Mouse (Mus musculus): ENCODE data around the gene Tbc1d30. TPM values are rescaled to one million over a fixed set of nuclear protein-coding genes. Genes with fewer than 3 reads are reported as not detected.

Tbc1d30 gene
- polyA plus RNA-seq, 1 experiment: not detected

GRCm38 (mm10) chr10:121251191-121251590 is 99.9 kb downstream of the Tbc1d30 start:
- TF ChIP-seq TAL1 (IDR thresholded peaks at IDR 0.05; ENCODE audit: low read length): no peak
- no peak for TF ChIP-seq GATA1 (IDR thresholded peaks at IDR 0.05; ENCODE audit: low read length)

GRCm38 (mm10) chr10:121249820-121250219 is 101.3 kb downstream of the Tbc1d30 start:
- TF ChIP-seq GATA1 (IDR thresholded peaks at IDR 0.05; ENCODE audit: low read length) (no peak), TAL1 (IDR thresholded peaks at IDR 0.05; ENCODE audit: low read length) (no peak)
- Histone ChIP-seq H3K9me3 (ENCODE audit: control insufficient read depth, low read length) (peaks cover 4% of the 10 kb centered on the region; the same call in 1 of the 2 replicates), H3K4me1 (ENCODE audit: control insufficient read depth) (no peaks in the 10 kb centered on the region), H3K27me3 (ENCODE audit: control insufficient read depth) (no peaks in the 10 kb centered on the region), H3K36me3 (ENCODE audit: control insufficient read depth) (no peaks in the 10 kb centered on the region), H3K4me3 (replicated peaks) (no peak overlapping the region)

More at GRCm38 (mm10) chr10:121251191-121251590, 99.9 kb downstream of the Tbc1d30 start:
- H3K4me3 ChIP-seq (replicated peaks): no peak overlapping the region
- no peaks in the 10 kb centered on the region for H3K36me3 ChIP-seq (ENCODE audit: control insufficient read depth)
- no peaks in the 10 kb centered on the region for H3K27me3 ChIP-seq (ENCODE audit: control insufficient read depth)
- peaks cover 4% of the 10 kb centered on the region; the same call in 1 of the 2 replicates for H3K9me3 ChIP-seq (ENCODE audit: control insufficient read depth, low read length)
- no peaks in the 10 kb centered on the region for H3K4me1 ChIP-seq (ENCODE audit: control insufficient read depth)

- Histone ChIP-seq H3K4me3 (replicated peaks) (no peak overlapping the region), H3K36me3 (ENCODE audit: control insufficient read depth) (no peaks in the 10 kb centered on the region), H3K27me3 (ENCODE audit: control insufficient read depth) (no peaks in the 10 kb centered on the region), H3K9me3 (ENCODE audit: control insufficient read depth, low read length) (peaks cover 4% of the 10 kb centered on the region; the same call in 1 of the 2 replicates), H3K4me1 (ENCODE audit: control insufficient read depth) (no peaks in the 10 kb centered on the region)
- no peak for TF ChIP-seq TAL1 (IDR thresholded peaks at IDR 0.05; ENCODE audit: low read length)
- TF ChIP-seq GATA1 (IDR thresholded peaks at IDR 0.05; ENCODE audit: low read length): no peak
Measured at GRCm38 (mm10) chr10:121247545-121247944, 103.5 kb downstream of the Tbc1d30 start.

DNA sequence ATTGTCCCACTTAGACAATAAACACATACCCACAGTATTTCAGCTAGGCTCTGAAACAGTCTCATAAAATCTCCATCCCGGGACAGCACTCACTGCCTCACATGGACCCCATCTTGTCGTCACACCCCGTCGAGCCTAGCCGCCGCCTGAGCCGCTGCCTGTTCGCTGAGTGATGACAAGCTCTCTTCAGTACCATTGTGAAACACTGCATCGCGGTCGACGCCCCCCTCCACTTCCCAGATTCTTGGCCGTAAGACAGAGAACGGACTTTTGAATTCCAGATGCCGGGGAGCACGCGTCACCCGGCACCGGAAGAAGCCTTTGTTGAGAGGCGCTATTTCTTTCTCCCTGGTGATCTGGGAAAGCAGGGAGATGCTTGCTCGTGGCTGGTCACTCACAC is 104.1 kb downstream of the Tbc1d30 start:
- TF ChIP-seq GATA1 (IDR thresholded peaks at IDR 0.05; ENCODE audit: low read length) (no peak), TAL1 (IDR thresholded peaks at IDR 0.05; ENCODE audit: low read length) (no peak)
- Histone ChIP-seq H3K36me3 (ENCODE audit: control insufficient read depth) (no peaks in the 10 kb centered on the region), H3K9me3 (ENCODE audit: control insufficient read depth, low read length) (peaks cover 4% of the 10 kb centered on the region; the same call in 1 of the 2 replicates), H3K4me1 (ENCODE audit: control insufficient read depth) (no peaks in the 10 kb centered on the region), H3K27me3 (ENCODE audit: control insufficient read depth) (no peaks in the 10 kb centered on the region), H3K4me3 (replicated peaks) (no peak overlapping the region)

DNA sequence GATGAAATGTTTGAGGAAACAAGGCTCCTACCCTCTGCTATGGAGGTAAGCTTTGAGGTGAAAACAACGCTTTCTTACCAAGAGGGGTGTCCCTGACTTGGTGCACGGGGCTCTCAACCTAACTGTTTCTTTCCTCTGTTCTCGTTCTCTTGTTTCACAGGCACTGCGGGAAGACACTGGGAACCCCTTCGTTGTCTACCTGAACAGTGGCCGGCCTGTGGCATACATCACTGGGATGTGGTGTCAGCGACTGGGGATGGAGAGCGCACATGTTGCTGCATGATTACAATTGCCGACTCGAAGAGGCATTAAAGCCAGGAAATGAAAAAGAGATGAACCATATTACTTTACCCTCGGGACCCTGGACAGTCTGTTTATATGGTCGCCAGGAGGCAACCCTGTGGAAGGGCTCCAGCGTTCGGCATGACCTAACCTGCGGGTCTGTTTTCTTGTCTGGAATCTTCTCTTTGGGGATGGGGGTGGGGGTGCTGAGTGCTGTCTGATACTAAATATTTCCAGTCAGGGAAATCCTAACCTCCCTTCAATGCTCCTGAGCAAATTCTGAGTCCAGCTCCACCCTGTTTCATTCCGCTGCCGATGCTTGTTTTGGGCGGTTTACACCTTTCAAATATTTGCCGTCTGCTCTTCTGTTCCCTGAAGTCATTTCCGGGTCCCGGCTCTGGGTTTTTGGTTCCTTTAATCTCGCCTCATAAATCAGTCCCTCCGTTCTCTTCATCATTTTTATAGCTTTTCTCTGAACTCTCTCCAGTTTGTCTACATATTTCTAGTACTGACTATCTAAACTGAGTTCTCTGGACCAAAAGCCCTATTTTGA is 107.5 kb downstream of the Tbc1d30 start:
- Histone ChIP-seq H3K4me1 (ENCODE audit: control insufficient read depth) (no peaks in the 10 kb centered on the region), H3K9me3 (ENCODE audit: control insufficient read depth, low read length) (peaks cover 4% of the 10 kb centered on the region; the same call in 1 of the 2 replicates), H3K36me3 (ENCODE audit: control insufficient read depth) (no peaks in the 10 kb centered on the region), H3K4me3 (replicated peaks) (no peak overlapping the region), H3K27me3 (ENCODE audit: control insufficient read depth) (no peaks in the 10 kb centered on the region)
- TF ChIP-seq GATA1 (IDR thresholded peaks at IDR 0.05; ENCODE audit: low read length) (no peak), TAL1 (IDR thresholded peaks at IDR 0.05; ENCODE audit: low read length) (no peak)

DNA sequence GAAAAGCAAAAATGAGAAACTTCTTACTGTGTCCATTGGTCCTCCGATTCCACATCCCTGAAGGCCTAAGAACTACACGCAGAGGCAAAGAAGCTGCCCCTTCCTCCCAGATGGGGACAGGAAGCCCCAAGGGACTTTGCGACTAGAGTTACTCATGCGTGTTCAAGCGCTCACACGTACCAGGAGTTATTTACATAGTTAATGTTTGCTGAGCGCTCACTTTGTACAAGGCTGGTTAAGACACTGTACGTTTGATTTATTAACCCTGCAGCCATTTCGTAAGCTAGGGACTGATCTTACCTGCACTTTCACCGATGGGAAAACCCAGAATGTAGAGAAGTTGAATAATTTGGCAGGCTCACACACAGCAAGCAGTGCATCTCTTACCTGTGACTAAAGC is 108.5 kb downstream of the Tbc1d30 start:
- H3K36me3 ChIP-seq (ENCODE audit: control insufficient read depth): no peaks in the 10 kb centered on the region
- TF ChIP-seq GATA1 (IDR thresholded peaks at IDR 0.05; ENCODE audit: low read length): no peak
- no peak overlapping the region for H3K4me3 ChIP-seq (replicated peaks)
- H3K4me1 ChIP-seq (ENCODE audit: control insufficient read depth): no peaks in the 10 kb centered on the region
- H3K9me3 ChIP-seq (ENCODE audit: control insufficient read depth, low read length): peaks cover 4% of the 10 kb centered on the region; the same call in 1 of the 2 replicates
- no peaks in the 10 kb centered on the region for H3K27me3 ChIP-seq (ENCODE audit: control insufficient read depth)

DNA sequence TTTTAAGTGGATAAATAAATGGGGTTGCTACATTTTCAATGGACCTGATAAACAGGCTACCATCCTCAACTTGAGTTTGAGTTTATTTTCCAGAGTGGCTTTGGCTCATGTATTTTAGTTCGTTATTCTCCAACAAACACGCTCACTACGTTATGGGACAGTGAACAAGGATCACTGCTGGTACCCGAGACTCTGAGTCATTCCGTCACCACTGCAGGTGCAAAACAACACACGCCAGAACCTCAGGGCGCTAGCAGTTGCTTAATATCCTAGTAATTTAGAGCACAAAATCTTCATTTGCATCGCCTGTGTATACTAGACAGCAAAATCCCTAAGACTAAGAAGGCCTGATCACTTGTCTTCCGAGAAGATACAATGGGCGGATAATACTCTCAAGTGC is 112.0 kb downstream of the Tbc1d30 start:
- H3K4me1 ChIP-seq (ENCODE audit: control insufficient read depth): no peaks in the 10 kb centered on the region
- TF ChIP-seq TAL1 (IDR thresholded peaks at IDR 0.05; ENCODE audit: low read length) (no peak), GATA1 (IDR thresholded peaks at IDR 0.05; ENCODE audit: low read length) (no peak)
- no peaks in the 10 kb centered on the region for H3K27me3 ChIP-seq (ENCODE audit: control insufficient read depth)
- no peaks in the 10 kb centered on the region for H3K36me3 ChIP-seq (ENCODE audit: control insufficient read depth)
- H3K4me3 ChIP-seq (replicated peaks): no peak overlapping the region
- no peaks in the 10 kb centered on the region for H3K9me3 ChIP-seq (ENCODE audit: control insufficient read depth, low read length)

- H3K9me3 ChIP-seq (ENCODE audit: control insufficient read depth, low read length): no peaks in the 10 kb centered on the region
- no peaks in the 10 kb centered on the region for H3K27me3 ChIP-seq (ENCODE audit: control insufficient read depth)
- no peaks in the 10 kb centered on the region for H3K36me3 ChIP-seq (ENCODE audit: control insufficient read depth)
- H3K4me3 ChIP-seq (replicated peaks): no peak overlapping the region
- no peaks in the 10 kb centered on the region for H3K4me1 ChIP-seq (ENCODE audit: control insufficient read depth)
- TF ChIP-seq TAL1 (IDR thresholded peaks at IDR 0.05; ENCODE audit: low read length): no peak
- TF ChIP-seq GATA1 (IDR thresholded peaks at IDR 0.05; ENCODE audit: low read length): no peak
Measured at GRCm38 (mm10) chr10:121238551-121238950, 112.5 kb downstream of the Tbc1d30 start.

DNA sequence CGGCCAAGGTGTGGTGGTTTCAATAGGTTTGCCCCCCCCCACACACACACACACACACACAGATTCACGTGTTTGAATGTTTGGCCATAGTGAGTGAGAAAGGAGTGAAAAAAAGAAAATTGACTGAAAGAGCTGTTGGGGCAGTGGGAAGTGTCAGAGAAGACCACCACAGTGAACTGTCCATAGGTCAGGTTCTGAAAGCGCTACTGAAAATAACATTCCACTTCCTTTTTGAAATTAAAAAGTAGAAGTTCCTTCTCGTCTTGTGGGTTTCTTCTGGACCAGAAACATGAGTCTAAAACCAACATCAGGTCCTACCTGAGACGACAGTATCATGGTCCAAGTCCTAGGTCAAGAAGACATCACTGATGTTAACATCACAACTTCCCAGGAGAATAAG is 113.7 kb downstream of the Tbc1d30 start:
- Histone ChIP-seq H3K9me3 (ENCODE audit: control insufficient read depth, low read length) (no peaks in the 10 kb centered on the region), H3K36me3 (ENCODE audit: control insufficient read depth) (no peaks in the 10 kb centered on the region), H3K27me3 (ENCODE audit: control insufficient read depth) (no peaks in the 10 kb centered on the region), H3K4me3 (replicated peaks) (no peak overlapping the region), H3K4me1 (ENCODE audit: control insufficient read depth) (no peaks in the 10 kb centered on the region)
- TF ChIP-seq TAL1 (IDR thresholded peaks at IDR 0.05; ENCODE audit: low read length): no peak
- TF ChIP-seq GATA1 (IDR thresholded peaks at IDR 0.05; ENCODE audit: low read length): no peak
